Mouse (Mus musculus): ENCODE measurements at regions not wholly inside any gene's neighbourhood (a gene's known extent, or its start where the extent isn't known, plus 50 kb on each side); places are given as distances from the start of the nearest gene placed in this dataset.

DNA sequence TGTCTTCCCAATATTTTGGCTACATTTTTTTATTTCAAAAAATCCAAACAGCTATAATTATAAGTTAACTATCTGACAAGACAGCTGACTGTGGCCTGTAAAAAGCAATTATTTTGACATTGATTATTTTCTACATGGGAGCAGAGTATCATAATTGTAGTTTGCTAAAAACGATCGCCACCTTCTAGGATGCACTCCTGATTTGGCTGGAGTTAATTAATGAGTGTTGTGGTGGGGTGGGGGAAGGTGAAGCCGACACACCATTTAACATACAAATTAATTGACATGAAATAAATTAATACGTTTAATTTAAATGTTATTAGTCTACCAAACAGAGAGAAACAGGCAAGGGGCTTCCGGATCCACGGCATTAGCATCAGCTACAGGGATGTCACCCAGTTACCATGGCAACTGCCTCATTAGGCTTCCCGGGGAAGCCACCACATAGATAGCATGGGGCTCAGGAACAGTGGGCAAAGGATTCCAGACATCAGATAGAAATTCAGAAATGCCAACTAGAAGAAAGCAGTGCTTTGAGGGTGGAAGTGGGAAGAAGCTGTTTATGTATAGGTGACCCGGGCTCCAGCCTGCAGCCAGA lies 255.9 kb downstream of the Prdm2 start:
- no peak for DNase-seq

DNA sequence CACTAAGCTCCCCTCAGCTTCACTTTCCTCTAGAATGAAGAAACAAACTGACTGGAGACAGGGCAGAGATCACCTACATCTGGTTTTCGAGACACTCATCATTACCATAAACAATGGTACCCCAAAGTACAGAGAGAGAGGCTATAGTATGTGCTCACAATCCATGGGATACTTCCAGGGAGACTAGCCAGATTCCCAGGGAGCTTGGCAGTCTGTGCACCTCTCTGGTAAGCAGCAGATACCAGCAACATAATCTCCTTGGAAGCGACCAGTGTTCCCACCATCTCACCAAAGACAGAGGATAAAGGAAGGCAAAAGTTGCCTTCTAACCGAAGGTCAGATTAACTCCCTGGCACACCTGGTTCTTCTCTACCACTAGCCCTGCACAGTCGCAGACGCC lies 256.4 kb downstream of the Prdm2 start:
- DNase-seq = peak; percentile 53 to 72

DNA sequence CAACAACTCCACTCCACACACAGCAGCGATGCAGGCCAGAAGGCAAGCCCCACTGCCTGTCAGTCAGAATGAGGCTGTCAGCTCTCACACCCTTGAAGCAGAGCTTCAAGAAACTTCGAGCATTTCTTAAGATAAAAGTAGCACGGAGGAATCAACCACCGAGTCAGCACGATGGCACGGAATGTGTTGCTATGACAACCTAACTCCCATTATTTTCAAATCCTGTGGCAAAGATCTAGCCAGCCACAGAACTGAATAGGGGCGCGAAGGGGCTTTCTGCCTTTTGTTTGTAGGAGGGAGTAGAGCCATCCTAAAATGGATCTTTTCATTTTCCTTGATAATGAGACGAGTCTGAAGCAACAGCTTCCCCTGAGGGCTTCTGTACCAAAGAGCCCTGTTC lies 259.1 kb downstream of the Prdm2 start:
- no peak for DNase-seq

DNA sequence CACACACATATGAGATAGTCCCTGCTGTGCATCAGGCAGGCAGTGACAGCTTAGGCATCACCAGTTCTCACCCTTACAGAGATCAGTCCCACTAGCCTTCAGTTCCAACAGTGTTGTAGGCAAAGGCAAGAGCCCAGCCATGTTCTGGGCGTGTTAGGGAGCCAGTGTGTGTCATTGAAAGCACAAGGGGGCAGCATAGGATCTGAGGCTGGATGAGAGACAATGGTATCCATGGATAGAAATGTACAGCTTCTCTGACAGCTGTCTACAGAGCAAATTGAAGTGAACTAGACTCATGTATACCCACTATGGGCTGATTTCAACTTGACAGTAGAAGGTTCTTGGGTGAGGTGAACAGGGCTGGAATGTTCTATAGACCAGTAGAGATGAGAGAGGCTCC lies 259.9 kb downstream of the Prdm2 start:
- no peak for DNase-seq

DNA sequence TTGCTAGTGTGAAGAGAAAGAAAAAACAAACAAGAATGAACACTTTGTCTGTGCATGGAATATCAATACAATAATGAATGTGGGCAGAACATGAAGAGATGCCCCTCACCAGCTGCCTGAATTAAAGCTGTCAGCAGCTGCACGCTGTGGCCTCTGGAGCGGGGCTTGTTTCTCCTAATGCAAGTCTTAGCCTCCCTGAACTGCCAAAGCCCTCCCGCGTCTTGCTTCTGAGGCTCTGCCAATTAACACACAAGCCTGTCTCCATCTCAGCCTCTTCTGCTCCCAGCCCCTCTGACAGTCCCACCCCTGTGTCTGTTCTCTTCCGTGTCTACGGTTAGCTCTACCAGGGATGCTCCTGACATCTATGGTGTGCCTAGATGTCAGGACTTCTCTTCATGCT lies 265.1 kb downstream of the Prdm2 start:
- DNase-seq = peak in 1 of 2 experiments; percentile 13

DNA sequence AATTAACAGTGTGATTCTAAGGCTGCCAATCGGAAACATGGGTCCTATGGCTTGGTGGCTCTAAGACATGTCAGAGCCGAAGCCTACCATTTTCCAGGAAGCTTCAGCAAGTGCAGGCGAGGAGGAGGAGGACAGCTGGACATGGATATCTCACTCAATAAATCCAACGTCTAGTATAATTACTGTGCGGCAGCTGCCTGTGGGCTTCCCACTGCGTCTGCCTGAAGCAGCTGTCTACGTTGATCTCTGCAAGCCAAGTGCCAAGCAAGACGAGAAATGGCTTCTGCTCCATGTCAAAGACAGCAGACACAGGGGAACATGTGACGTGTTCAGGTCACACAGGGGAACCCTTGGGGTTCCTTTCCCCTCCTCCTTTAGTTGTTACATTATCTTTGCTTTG lies 279.2 kb downstream of the Prdm2 start:
- no peak for DNase-seq

DNA sequence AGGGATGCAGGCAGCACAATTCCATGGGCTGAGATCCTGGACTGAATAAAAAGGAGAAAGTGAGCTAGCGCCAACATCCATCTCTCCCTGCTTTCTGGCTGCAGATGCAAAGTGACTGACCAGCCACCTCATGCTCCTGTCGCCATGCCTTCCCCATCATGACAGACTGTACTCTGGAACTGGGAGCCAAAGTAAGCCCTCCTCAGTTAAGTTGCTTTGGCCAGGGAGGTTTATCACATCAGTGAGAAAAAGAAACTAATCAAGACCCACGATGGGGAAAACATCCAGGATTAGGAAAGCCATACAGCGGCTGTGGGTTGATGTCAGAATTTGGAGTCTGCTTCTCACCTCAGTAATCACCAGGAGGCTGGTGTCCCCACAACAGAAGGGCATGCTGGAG lies 283.6 kb downstream of the Prdm2 start:
- DNase-seq = no peak

DNA sequence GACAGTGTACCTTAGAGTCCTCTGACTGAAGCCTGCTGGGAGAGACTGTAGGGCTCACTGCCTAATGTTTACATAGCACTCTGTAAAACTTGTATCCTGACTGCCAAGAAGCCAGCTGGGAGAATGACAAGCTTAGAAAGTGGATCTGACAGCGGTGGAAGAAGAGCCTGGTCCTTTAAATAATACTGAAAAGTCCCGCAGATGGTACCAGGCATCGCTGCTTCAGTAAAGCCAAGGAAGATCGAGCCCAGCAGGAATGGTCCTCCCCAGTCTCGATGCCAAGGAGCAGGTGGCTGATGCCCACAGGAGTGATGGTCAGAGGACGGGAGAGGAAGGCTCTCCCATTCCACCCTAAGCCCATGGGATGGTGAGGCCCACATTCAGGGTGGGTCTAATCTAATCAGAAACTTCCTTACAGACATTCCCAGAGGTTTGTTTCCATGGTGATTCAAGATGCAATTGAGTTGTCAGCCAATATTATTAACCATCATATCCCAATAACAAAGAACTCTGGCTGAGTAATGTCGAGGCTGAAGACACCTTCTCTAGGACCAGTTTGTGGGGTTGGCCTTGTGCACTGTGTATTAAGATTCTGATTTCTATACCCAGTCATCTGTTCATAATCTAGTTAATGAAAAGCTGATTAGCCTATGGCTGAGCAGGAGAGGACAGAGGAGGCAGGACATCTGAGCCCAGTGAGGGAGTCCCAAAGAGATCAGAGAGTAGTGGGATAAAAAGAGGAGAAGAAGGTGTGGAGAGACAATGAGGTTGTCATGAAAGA lies 285.3 kb downstream of the Prdm2 start:
- peak; percentile 49 to 61 for DNase-seq

DNA sequence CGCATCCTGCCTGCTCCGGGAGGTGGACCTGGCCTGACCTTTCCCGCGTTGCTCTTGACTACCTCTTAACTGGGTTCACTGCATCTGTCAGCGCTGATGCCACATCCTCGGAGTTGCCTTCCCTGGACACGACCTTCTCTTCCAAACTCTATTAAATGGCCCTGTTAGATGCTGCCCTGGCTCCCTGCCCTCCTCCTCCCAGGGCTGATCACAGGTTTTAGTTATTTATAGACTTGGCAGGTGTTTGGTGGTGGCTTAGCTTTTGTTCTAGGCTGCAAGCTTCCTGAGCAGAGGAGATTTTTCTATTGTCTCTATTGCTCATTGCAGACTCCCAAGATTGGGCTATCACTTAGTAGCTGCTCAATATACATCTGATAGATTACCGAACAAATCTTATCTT lies 287.7 kb downstream of the Prdm2 start:
- peak; percentile 81 to 89 for DNase-seq

DNA sequence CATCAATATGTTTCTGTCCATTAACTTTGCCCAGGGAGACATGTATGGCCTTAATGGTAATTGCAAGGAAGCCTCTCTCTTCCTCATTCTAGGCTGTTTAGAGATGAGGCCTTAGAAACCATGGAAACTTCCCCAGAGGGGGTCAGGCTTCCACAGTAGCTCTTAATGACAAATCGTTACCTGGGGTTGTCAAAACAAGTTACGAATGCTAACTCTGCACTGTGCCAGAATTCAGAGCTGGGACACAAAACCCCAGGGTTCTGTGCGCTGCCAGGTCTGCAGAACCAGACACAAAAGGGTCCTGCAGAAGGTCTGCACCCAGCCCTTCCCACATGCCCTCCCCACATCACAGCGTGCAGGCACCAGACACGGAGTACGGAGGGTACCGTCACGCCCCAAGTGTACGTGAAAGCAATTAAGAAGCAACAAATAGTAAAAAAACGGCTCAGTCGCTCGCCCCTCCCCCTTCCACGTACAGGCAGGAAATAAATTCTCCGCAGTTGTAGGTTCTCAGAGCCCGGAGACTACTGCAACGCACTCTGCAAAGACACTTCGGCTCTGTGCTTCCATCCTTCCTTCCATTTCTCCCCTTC lies 303.3 kb downstream of the Prdm2 start:
- DNase-seq = no peak

DNA sequence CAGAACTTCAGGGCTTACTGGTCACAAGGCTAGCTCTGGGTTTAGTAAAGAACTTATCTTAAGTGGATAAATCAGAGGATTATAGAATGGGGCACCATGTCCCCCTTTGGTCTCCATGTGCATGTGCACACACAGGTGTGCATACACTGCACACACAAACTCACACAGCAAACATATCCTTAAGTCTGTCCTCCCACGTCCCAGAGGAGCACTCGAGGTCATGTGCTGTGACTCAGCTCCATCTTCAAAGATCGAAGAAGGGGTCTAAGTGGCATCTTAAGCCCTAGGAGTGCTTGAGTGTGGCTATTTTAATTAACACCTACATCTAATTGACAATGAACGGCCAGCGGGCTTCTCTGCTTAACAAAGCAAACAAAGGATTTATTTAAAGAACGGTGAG lies 304.0 kb downstream of the Prdm2 start:
- no peak for DNase-seq

DNA sequence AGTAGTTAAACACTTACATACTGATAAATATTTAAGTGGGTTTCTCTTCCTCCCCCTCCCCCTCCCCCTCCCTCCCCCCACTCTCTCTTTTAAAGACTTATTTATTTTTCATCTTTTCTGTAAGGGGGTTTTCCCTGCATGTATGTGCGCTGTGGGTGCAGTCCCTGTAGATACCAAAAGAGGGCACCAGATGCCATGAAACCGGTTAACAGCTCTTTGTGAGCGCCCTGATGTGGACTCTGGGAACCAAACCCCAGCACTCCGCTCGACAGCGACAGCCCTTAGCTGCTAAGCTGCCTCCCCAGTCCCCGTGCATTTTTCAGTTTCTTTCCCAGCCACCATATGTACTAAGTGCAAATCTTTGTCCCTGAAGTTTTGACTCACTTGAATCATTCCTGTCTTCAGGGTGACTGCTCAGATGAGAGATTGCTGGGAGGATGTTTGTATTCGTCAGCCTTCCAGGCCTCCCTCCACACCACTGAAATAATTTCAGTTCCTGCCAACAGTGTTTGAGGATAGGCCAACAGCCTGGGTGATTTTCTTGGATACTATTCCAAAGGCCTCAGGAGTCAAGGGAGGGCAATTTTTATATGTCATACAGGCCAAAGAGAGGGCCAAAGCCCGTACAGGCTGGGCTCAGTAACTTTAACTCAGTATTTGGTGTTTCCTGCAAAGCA lies 309.3 kb downstream of the Prdm2 start:
- DNase-seq = no peak

DNA sequence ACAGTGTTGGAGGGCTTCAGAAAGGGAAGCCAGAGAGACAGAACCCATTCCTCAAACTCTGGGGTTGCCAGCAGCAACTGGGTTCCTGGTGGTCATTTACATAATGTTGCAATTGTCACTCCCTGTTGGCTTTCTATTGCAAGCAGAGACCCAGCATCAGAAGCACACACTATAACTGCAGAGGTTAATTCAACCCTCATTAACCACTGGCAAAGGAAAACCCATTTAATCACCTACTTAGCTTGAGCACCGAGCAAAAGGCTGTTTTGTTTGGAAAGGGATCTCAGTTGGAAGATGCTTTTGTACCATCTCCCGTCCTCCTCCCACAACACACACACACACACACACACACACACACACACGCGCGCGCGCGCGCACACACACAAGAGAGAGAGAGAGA lies 312.0 kb downstream of the Prdm2 start:
- no peak for DNase-seq

DNA sequence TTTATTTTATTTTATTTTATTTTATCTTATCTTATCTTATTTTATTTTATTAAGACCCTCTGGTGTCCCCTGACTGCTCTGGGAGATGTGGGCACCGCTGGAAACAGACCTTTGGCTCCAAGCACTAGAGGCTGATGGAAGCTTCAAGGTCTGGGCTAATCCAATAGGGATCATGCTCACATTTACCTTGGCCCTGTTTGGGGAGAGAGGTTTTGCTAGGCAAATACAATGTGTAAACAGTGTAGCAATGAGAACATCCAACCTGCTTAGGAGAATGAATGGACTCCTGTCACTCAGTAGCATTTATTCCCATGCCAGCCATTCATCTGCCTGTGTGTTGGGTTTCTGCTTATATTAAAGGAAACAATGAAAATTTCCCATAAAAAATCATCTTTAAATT lies 313.8 kb downstream of the Prdm2 start:
- no peak for DNase-seq

DNA sequence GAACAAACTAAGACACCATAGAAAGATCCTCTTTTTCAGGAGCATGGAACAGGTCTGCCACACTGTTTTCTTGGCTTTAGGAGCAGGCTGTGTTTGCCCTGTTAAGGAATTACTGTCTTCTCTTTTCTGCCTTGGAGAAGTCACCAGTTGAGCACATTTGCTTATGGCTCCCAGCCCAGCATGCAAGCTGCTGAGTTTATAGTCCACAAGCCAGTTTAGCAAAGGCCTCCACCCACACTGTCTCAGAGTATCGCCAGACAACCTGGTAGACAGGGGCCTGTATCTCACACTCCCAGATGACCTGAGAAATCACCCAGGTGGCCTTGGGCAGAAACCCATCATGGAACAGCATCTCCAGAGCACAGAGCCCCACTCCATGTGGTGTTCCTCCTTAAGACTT lies 322.1 kb downstream of the Prdm2 start:
- peak; percentile 61 to 72 for DNase-seq

DNA sequence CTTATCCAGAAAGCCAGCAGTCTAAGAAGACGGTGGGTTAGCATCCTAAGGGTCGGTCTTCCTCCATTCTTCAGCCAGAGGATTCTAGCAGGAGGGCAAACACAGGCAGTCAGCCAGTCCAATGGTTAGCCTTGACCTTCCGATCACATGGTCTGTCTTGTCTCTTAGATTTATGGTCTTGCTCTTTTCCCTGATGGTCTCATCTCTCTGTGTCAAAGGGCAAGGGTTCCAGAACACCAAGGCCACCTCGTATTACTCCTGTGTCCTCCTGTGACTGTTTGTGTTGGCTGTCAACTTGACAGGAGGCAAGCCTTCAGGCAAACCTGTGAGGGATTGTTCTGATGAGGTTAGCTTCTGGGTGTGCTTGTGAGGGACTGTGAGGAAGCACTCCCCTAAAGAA lies 323.9 kb downstream of the Prdm2 start:
- DNase-seq = no peak

DNA sequence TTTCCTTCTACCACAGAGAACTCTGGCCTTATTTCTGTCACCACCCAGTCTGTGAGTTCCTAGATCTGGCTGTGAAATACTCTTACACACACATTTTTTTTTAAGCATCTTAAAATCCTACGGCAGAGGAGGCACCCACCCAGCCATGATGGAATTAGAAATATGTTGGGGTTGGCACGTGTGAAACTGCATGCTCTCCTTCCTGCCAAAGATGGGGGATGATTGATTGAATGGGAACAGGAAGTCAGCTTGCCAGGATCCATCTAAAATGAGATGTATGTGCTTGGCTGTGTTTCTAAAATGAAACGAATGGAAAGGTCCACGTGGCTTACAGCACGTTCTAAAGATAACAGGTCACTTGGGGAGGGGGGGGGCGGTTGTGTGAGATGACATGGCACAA lies 324.9 kb downstream of the Prdm2 start:
- DNase-seq = peak; percentile 28 to 33

DNA sequence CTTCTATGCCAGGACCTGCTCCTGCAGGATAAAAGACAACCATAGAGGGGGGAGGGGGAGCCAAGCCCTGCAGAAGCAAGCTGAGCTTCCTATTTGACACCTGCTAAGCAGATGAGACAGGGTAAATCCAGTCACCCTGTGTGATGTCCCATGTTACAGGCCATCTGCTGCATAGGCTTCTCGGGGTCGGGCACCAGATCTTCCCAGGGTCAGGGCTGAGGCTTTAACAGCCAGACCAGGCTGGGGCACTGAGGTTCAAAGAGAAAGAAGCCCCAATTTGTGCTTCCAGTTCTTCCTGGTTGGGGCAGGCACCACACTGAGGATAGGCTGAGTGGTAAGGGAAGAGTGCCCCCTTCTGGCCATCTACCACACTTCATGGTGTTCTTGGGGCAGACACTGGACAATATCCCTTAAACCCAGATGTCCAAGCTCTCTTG lies 332.5 kb downstream of the Prdm2 start:
- peak; percentile 89 to 92 for DNase-seq

DNA sequence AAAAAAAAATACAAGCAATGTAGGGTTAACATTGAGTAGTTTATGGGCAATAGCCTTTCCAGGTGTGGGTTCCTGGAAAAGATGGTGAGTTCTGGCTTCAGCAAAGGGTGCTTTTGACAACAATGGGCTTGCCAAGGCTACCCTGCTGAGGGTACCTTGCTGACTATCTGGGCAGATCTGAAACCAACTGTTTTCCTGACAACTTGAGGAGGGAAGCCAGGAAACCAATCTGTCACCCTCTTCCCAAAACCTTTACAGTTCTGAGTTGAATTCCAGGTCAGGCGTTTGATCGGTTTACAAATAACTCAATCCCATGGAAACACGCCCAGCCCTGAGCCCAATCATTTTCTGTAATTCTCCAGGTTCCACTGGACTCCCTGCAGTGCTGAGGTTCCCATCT lies 336.6 kb downstream of the Prdm2 start:
- DNase-seq = peak; percentile 82 to 87

DNA sequence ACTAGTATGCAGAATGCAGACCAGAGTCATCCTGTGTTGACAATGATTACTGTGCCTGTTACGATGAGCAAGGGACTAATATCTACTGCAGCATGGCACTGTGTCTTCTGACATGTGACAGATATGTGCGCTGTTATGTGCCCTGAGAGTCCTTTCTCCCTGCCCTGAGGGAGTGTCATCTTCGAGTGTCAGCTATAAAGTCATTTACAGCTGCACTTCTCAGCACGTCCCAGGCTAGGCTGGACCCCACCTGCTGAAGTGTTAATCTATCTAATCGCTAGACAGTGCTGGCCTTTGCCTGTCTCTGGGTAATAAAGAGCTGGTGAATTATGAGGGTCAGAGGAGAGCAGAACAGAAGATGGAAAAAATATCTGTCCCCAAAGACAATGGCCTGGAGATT lies 337.7 kb downstream of the Prdm2 start:
- DNase-seq = no peak

DNA sequence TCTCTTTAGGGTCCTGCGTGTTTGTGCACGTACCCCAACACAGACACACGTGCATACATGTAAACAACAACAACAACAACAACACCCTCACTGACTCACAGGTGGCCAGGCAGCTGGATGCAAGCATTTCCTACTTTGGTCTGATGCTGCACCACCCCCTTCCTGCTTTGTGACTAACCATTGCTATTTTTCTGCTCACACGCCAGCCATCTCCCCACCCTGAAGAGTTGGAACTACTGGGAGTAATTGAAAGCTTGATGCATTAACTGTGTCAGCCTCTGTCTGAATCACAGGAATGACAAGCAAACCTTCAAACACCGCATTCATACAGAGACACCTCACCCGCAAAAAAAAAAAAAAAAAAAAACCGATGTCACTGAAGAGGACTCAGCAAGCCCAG lies 346.5 kb downstream of the Prdm2 start:
- no peak for DNase-seq

DNA sequence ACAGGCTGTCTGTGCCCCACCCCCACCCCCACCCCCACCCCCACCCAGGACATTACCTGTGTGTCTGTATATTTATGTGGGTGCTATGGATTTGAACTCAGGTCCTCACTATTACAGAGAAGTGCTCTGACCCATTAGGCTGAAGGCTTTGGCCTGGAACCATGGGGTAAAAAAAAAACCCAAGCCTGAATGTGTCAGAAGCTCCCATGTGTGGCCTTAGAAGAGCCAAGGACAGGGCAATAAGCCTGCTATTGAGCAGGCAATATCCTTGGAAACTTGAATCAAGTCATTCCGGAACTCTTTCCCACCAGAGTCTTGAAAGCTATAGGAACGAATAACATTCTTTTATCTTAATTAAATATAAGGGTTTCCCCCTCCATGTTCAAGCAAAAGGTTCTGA lies 347.2 kb downstream of the Prdm2 start:
- no peak for DNase-seq

DNA sequence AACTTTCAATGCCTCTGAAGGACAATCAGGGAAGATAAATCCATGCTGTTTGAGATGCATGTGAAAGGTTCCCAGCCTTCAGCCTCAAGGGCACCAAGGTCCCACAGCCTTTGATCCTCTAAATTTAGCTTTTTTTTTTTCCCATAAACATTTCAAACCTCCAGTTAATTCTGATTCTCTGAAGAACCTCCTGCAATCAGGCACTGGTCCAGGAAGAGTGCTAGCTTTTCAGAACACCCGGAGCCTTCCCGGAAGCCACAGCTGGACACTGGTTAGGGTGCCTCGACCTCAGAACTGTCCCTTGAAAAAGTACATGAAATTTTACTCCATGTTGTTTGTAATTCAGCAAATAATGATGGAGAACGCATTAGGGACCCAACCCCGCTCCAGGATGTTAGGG lies 348.9 kb downstream of the Prdm2 start:
- DNase-seq = no peak

DNA sequence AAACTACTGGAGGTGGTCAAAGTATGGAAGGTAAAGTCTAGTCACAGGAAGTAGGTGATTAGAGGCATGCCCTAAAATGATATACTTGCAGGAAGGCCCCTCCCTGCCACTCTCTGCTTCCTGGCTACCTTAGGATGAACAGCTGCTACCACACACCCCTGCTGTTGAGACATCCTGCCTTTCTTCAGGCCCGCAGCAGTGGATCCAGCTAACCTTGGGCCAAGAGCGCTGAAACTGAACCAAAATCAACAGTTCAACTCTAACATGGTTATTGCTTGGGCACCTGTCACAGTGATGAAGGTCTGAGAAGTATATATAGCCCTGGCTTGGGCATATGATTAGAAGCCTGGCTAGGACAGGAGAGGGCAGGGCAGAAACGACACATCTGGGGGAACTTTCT lies 352.4 kb downstream of the Prdm2 start:
- peak; percentile 46 to 54 for DNase-seq

Data from cerebellum, postnatal 25 days (tissue).